Mouse (Mus musculus) cerebral cortex, adult 2 months (tissue): ENCODE results near the gene Cpsf6.

Experiments
- WGBS: fragments of 180-500 bp; shearing (Covaris S2); methylation state at CpG from one replicate; pipeline ENCODE4 v1.1.7; 2018; 5-methylcytosine and 5-hydroxymethylcytosine counted together

Gene Cpsf6

DNA sequence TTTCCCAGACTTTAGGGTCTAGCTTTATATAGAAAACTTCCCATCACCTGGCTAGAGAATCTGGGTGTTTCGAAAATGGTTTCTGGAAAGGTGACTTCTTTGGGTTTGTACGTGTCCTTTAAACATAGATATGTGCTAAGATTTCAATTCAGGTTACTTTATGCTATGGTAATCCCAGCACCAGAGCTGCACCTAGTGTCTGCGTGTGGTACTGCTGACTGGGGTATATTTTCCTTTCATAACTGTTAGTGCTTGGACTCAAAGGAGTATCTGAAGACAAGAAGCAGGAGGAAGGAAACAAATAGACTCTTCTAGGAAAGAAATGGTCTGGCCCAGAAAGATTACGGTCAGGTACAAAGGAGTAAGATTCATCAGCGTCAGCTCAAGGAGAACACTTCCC lies 49.3 kb downstream of the Cpsf6 start:
- WGBS: 70% methylated on average over 5 of the region's 5 CpGs

- 82% methylated on average over 7 of the region's 7 CpGs for WGBS
These were observed 56.0 kb downstream of the Cpsf6 start for GRCm38 (mm10) chr10:117323782-117324181.

- WGBS: 90% methylated on average over 5 of the region's 5 CpGs
These were observed 57.2 kb downstream of the Cpsf6 start for GRCm38 (mm10) chr10:117322630-117323029.

DNA sequence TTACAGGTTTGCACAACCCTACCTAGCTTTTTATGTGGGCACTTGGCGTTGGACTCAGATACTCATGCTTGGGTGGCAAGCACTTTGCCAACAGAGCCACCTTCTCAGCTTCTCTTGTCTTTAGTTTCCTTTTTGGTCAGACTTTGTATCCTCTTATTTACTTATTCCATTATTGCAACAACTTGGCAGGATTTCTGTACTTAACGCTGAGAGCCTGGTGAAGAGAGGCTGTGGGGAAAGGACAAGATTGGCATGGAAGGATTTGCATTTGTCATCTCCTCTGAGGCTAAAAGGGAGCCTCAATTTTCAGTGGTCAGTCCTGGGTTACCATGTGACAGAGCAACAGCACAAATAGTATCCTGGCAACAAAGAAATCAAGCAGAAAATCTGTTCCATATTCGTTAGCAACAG lies 59.2 kb downstream of the Cpsf6 start:
- WGBS: 59% methylated on average over 3 of the region's 3 CpGs

DNA sequence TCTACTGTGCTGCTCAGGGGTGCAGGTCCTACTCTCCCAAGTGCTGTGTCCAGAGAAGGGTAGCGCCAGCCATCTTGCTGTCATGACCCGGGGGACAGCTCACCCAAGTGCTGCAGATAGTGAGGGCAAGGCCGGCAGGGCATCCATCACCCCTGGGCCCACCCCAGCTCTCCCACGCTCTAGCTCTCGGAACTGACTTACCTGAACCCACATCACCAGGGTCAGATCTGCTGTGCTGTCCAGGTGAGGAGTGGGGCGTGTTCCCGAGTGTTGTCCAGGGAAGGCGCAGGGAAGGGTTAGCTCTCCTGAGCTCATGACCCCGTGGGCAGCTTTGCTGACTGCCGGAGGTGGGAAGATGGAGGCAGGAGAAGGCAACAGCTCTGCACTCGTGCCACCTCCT lies 63.4 kb downstream of the Cpsf6 start:
- 94% methylated on average over 11 of the region's 11 CpGs for WGBS

- 89% methylated on average over 2 of the region's 2 CpGs for WGBS
These were observed 66.7 kb downstream of the Cpsf6 start for GRCm38 (mm10) chr10:117313133-117313532.

DNA sequence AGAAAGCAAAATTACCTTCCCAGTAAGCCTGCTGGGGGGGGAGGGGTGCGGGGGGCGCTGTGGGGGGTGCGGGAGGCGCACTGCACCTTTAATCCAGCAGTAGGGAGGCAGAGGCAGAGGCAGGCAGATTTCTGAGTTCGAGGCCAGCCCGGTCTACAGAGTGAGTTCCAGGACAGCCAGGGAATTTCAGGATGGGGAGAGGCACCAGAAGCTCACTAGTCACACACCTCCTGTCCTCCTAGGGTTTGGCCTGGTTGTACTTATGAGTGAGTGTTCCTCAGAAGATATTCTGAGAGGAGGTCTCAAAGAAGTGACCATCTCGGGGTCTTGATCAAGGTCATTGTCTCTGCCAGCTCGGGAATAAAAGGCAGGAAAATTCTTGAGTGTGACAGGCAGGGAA lies 67.6 kb downstream of the Cpsf6 start:
- 86% methylated on average over 8 of the region's 8 CpGs for WGBS

GRCm38 (mm10) chr10:117304371-117304770 lies 75.4 kb downstream of the Cpsf6 start:
- 93% methylated on average over 5 of the region's 5 CpGs for WGBS

DNA sequence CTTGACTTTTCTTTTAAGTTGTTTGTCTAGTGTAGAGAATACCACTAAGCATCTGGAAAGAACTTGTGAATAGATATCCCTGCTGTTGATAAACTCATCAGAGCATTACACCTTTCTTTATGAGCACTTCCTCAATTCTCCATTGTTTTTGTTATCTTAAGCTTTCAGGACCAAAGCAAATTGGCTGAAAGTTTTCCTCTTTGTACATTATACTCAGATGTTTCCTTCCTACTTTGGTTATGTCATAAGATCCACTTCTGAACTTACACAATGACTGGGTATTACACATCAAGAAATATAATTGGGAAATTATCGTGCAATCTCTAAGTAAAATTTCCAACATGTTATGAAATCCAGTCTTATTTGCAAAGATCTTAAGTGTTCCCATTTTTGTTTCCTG lies 78.1 kb downstream of the Cpsf6 start:
- WGBS: 79% methylated on average over 1 of the region's 1 CpGs

GRCm38 (mm10) chr10:117299901-117300520 lies 79.8 kb downstream of the Cpsf6 start:
- 91% methylated on average over 5 of the region's 5 CpGs for WGBS

GRCm38 (mm10) chr10:117299106-117299505 lies 80.7 kb downstream of the Cpsf6 start:
- 87% methylated on average over 4 of the region's 4 CpGs for WGBS

DNA sequence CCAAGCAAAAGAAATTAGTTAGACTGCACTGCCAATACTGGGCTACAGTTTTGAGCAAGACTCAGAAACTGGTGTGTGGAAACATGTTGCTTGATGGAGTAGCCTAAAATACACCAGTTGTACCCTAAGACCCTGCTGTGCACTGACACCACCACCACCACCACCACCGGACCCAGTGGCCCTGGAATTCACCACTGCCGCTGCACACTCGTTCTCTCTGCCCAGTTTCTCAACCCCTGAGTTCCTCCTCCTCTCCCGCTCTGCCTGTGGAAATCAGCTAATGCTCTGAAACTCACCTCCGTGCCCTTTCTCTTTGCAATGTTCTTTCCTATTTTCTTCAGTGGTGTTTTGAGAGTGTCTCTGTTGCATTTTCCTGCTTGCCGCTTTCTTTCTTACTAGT lies 81.5 kb downstream of the Cpsf6 start:
- WGBS: 86% methylated on average over 6 of the region's 6 CpGs
